8 mouse cellular contexts compared by ENCODE assay signal in the genomic region with DNA sequence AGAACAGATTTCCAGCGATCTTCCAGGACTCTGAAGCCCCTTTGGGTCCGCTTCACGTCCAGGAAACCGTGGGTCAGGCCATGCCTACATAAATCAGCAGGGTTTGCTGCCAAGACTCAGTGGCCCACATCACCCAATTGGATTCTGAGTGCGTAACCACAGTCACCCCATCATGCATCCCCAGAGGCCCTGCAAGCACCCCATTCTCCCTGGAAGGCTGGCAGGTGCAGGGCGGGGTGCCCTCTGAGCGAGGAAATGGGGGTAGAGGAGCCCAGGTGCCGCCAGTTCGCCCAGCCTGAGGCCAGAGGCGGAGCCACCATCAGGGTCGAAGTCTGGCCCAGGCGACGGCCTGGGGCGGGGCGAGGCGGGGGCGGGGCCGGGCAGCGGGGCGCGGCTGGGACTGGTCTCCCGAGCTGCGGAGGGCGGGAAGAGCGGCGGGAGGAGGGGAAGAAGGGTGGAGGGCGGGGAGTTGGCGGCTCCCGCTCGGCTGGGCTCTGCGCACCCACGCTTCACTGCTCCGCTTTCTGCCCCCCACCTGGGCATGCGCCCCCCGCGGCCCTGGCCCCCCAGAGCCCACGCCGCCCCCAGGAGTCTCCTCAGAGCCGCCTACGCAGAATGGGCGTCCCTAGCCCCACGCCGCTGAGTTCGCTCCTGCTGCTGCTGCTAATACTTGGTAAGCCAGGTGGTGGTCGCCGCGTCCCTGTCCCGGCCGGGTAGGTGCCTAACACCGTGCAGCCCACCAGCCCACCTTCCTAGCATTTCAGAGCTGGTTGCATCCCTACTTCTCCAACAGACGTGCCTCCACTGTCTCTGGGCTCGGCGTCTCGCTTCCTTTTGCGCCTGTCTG. TPM values are rescaled to one million over a fixed set of nuclear protein-coding genes. Genes with fewer than 3 reads are reported as not detected.
DNase-seq lines count a peak whose midpoint lies in the region; ATAC-seq and TF ChIP-seq lines count a peak whose summit lies in the region.

No protein-coding gene starts in this region.

- no peaks in the 10 kb centered on the region for H3K36me3 ChIP-seq in embryonic facial prominence, embryonic 14.5 days (ENCODE audit: control insufficient read depth, insufficient read depth, low read length)
- H3K36me3 ChIP-seq in heart, embryonic 11.5 days (ENCODE audit: control insufficient read depth, insufficient read depth, low read length) = no peaks in the 10 kb centered on the region
- H3K36me3 ChIP-seq in kidney, embryonic 15.5 days = 0 out of 2 replicates have a peak, but pooled peaks cover 3% of the 10 kb centered on the region
- no peaks in the 10 kb centered on the region for H3K36me3 ChIP-seq in liver, postnatal 0 days (replicated peaks; ENCODE audit: insufficient read depth, low read length)
- no peaks in the 10 kb centered on the region for H3K36me3 ChIP-seq in neural tube, embryonic 13.5 days
- no peaks in the 10 kb centered on the region for H3K36me3 ChIP-seq in testis, adult 2 months (ENCODE audit: control insufficient read depth, insufficient read depth, low read length)

- ATAC-seq in embryonic facial prominence, embryonic 14.5 days (ENCODE audit: low read depth) = peak; percentile 78
- peak; percentile 86 for ATAC-seq in heart, embryonic 11.5 days (replicated peaks; ENCODE audit: insufficient number of reproducible peaks, low FRiP score, low TSS enrichment)
- peak; percentile 86 for ATAC-seq in kidney, embryonic 15.5 days (replicated peaks; ENCODE audit: low FRiP score)
- ATAC-seq in liver, postnatal 0 days = peak; percentile 77
- ATAC-seq in neural tube, embryonic 13.5 days (ENCODE audit: low read depth) = peak; percentile 64

- H3K4me1 ChIP-seq in bone marrow macrophage, adult 2 months (ENCODE audit: control insufficient read depth, insufficient read depth, low read length) = peaks cover 25% of the 10 kb centered on the region
- H3K4me1 ChIP-seq in embryonic facial prominence, embryonic 14.5 days (ENCODE audit: control insufficient read depth, insufficient read depth, low read length) = peaks cover 12% of the 10 kb centered on the region; the same call in 1 of the 2 replicates
- peaks cover 9% of the 10 kb centered on the region; the same call in 1 of the 2 replicates for H3K4me1 ChIP-seq in heart, embryonic 11.5 days (ENCODE audit: control insufficient read depth, insufficient read depth, low read length)
- H3K4me1 ChIP-seq in kidney, embryonic 15.5 days = peaks cover 48% of the 10 kb centered on the region
- peaks cover 31% of the 10 kb centered on the region for H3K4me1 ChIP-seq in liver, postnatal 0 days (ENCODE audit: insufficient read depth)
- H3K4me1 ChIP-seq in neural tube, embryonic 13.5 days (replicated peaks) = peaks cover 83% of the 10 kb centered on the region
- H3K4me1 ChIP-seq in testis, adult 2 months (ENCODE audit: control insufficient read depth, insufficient read depth, low read length) = peaks cover 5% of the 10 kb centered on the region

- H3K4me2 ChIP-seq in embryonic facial prominence, embryonic 14.5 days (ENCODE audit: low read depth, low read length) = peak overlapping the region; percentile 93
- H3K4me2 ChIP-seq in heart, embryonic 11.5 days = peak overlapping the region; percentile 98
- peak overlapping the region; percentile 96 for H3K4me2 ChIP-seq in kidney, embryonic 15.5 days
- peak overlapping the region; percentile 94 for H3K4me2 ChIP-seq in liver, postnatal 0 days (ENCODE audit: low read depth, low read length)
- peak overlapping the region; percentile 71 for H3K4me2 ChIP-seq in neural tube, embryonic 13.5 days

- H3K9ac ChIP-seq in embryonic facial prominence, embryonic 14.5 days (ENCODE audit: low read depth, low read length) = peak overlapping the region; percentile 67
- peak overlapping the region; percentile 79 for H3K9ac ChIP-seq in heart, embryonic 11.5 days (ENCODE audit: low read depth, low read length)
- H3K9ac ChIP-seq in kidney, embryonic 15.5 days = peak overlapping the region; percentile 68
- peak overlapping the region; percentile 70 for H3K9ac ChIP-seq in liver, postnatal 0 days (replicated peaks)
- H3K9ac ChIP-seq in neural tube, embryonic 13.5 days = peak overlapping the region; percentile 88

- H3K9me3 ChIP-seq in embryonic facial prominence, embryonic 14.5 days (ENCODE audit: control insufficient read depth, low read length) = no peaks in the 10 kb centered on the region
- no peaks in the 10 kb centered on the region for H3K9me3 ChIP-seq in heart, embryonic 11.5 days (replicated peaks; ENCODE audit: control insufficient read depth, low read length)
- H3K9me3 ChIP-seq in kidney, embryonic 15.5 days (replicated peaks) = no peaks in the 10 kb centered on the region
- H3K9me3 ChIP-seq in liver, postnatal 0 days (ENCODE audit: low read length) = no peaks in the 10 kb centered on the region
- H3K9me3 ChIP-seq in neural tube, embryonic 13.5 days = no peaks in the 10 kb centered on the region

- peak overlapping the region; percentile 88 for H3K27ac ChIP-seq in bone marrow macrophage, adult 2 months (ENCODE audit: insufficient read depth, low read depth, low read length)
- peak overlapping the region; percentile 92 for H3K27ac ChIP-seq in embryonic facial prominence, embryonic 14.5 days (replicated peaks; ENCODE audit: low read depth, low read length)
- H3K27ac ChIP-seq in heart, embryonic 11.5 days (ENCODE audit: low read depth, low read length) = peak overlapping the region; percentile 81
- peak overlapping the region; percentile 93 for H3K27ac ChIP-seq in kidney, embryonic 15.5 days
- peak overlapping the region; percentile 86 for H3K27ac ChIP-seq in liver, postnatal 0 days (ENCODE audit: low read depth)
- H3K27ac ChIP-seq in neural tube, embryonic 13.5 days (replicated peaks) = peak overlapping the region; percentile 91
- H3K27ac ChIP-seq in testis, adult 2 months (ENCODE audit: control insufficient read depth, insufficient read depth, low read depth, low read length) = peak overlapping the region; percentile 89

- peak overlapping the region; percentile 96 for H3K4me3 ChIP-seq in bone marrow macrophage, adult 2 months (ENCODE audit: insufficient read depth, low read length)
- H3K4me3 ChIP-seq in embryonic facial prominence, embryonic 14.5 days (ENCODE audit: low read depth, low read length) = peak overlapping the region; percentile 70
- H3K4me3 ChIP-seq in heart, embryonic 11.5 days (ENCODE audit: low read depth, low read length) = peak overlapping the region; percentile 76
- H3K4me3 ChIP-seq in kidney, embryonic 15.5 days (replicated peaks) = peak overlapping the region; percentile 68
- peak overlapping the region; percentile 73 for H3K4me3 ChIP-seq in liver, postnatal 0 days (ENCODE audit: low read depth, low read length)
- peak overlapping the region; percentile 70 for H3K4me3 ChIP-seq in neural tube, embryonic 13.5 days
- H3K4me3 ChIP-seq in testis, adult 2 months (ENCODE audit: control insufficient read depth, low read depth, low read length) = peak overlapping the region; percentile 83

- no peak for TF ChIP-seq POLR2A in bone marrow macrophage, adult 2 months (IDR thresholded peaks at IDR 0.05; ENCODE audit: borderline replicate concordance, low read depth, low read length)
- peak; percentile 40 for TF ChIP-seq POLR2A in testis, adult 2 months (IDR thresholded peaks at IDR 0.05; ENCODE audit: control insufficient read depth, low read depth, low read length)

- peak; percentile 90 for DNase-seq in CD4-positive, CD25-positive, alpha-beta regulatory T cell, adult 2 months (ENCODE audit: low read depth, low spot score)
- DNase-seq in embryonic facial prominence, embryonic 14.5 days (ENCODE audit: low spot score) = peak; percentile 93
- peak; percentile 97 for DNase-seq in liver, postnatal 0 days

- TF ChIP-seq CTCF in bone marrow macrophage, adult 2 months (IDR thresholded peaks at IDR 0.05; ENCODE audit: low read depth, low read length) = no peak
- TF ChIP-seq CTCF in liver, postnatal 0 days (IDR thresholded peaks at IDR 0.05; ENCODE audit: low read depth) = no peak
- no peak for TF ChIP-seq CTCF in testis, adult 2 months (IDR thresholded peaks at IDR 0.05; ENCODE audit: control insufficient read depth, insufficient read depth, insufficient replicate concordance, low read depth, low read length)

- 0% methylated on average over 20 of the region's 55 CpGs for WGBS in embryonic facial prominence, embryonic 14.5 days
- 0% methylated on average over 37 of the region's 55 CpGs for WGBS in heart, embryonic 11.5 days (ENCODE audit: insufficient replicate concordance)
- under 1% methylated on average over 37 of the region's 55 CpGs for WGBS in kidney, embryonic 15.5 days
- WGBS in liver, postnatal 0 days (ENCODE audit: insufficient replicate concordance) = under 1% methylated on average over 37 of the region's 55 CpGs
- WGBS in neural tube, embryonic 13.5 days = under 1% methylated on average over 45 of the region's 55 CpGs

- TF ChIP-seq EP300 in liver, postnatal 0 days (IDR thresholded peaks at IDR 0.05; ENCODE audit: low read depth) = no peak

- H3K27me3 ChIP-seq in embryonic facial prominence, embryonic 14.5 days (replicated peaks; ENCODE audit: control insufficient read depth, insufficient read depth, low read length) = no peaks in the 10 kb centered on the region
- H3K27me3 ChIP-seq in heart, embryonic 11.5 days (ENCODE audit: control insufficient read depth, insufficient read depth, low read length) = peaks cover 5% of the 10 kb centered on the region; the same call in 1 of the 2 replicates
- H3K27me3 ChIP-seq in kidney, embryonic 15.5 days = no peaks in the 10 kb centered on the region
- no peaks in the 10 kb centered on the region for H3K27me3 ChIP-seq in liver, postnatal 0 days (ENCODE audit: insufficient read depth, low read length)
- H3K27me3 ChIP-seq in neural tube, embryonic 13.5 days = no peaks in the 10 kb centered on the region
- H3K27me3 ChIP-seq in testis, adult 2 months (ENCODE audit: control insufficient read depth, insufficient read depth, low read length) = no peaks in the 10 kb centered on the region

RNA-seq across cellular contexts. Expression of a gene that starts 14.3 kb away (rescaled TPM):
- polyA plus RNA-seq in bone marrow macrophage, adult 2 months (2012; ENCODE audit: insufficient read depth, insufficient read length, missing spikeins) = 0.15 and 0.36 TPM in 2 replicates
- polyA plus RNA-seq in embryonic facial prominence, embryonic 14.5 days (2014; fragmentation: Nextera tagmentation; extraction: Ambion mirVana) = 5.6 and 6.2 TPM in 2 replicates
- 4.7 and 7.0 TPM in 2 replicates for polyA plus RNA-seq in heart, embryonic 11.5 days (2014; fragmentation: Nextera tagmentation; extraction: Ambion mirVana)
- 2.2 and 2.9 TPM in 2 replicates for polyA plus RNA-seq in kidney, embryonic 15.5 days (2015; fragmentation: Nextera tagmentation; extraction: Ambion mirVana)
- polyA plus RNA-seq in liver, postnatal 0 days (2015; fragmentation: Nextera tagmentation; extraction: Ambion mirVana) = 0.29 and 1.4 TPM in 2 replicates
- polyA plus RNA-seq in neural tube, embryonic 13.5 days (2015; fragmentation: Nextera tagmentation; extraction: Ambion mirVana) = 38.6 and 40.0 TPM in 2 replicates
- polyA plus RNA-seq in testis, adult 2 months (2012; rRNA removed) = 12.4 and 17.3 TPM in 2 replicates

RNA-seq across cellular contexts. Expression of a gene that starts 17.0 kb away (rescaled TPM):
- 1.8 and 2.2 TPM in 2 replicates for polyA plus RNA-seq in bone marrow macrophage, adult 2 months (2012; ENCODE audit: insufficient read depth, insufficient read length, missing spikeins)
- polyA plus RNA-seq in embryonic facial prominence, embryonic 14.5 days (2014; fragmentation: Nextera tagmentation; extraction: Ambion mirVana) = 0.06 TPM in 1 of 2 replicates, not detected in the other
- 0.59 and 0.77 TPM in 2 replicates for polyA plus RNA-seq in heart, embryonic 11.5 days (2014; fragmentation: Nextera tagmentation; extraction: Ambion mirVana)
- polyA plus RNA-seq in kidney, embryonic 15.5 days (2015; fragmentation: Nextera tagmentation; extraction: Ambion mirVana) = not detected in 2 replicates
- 0.07 TPM in 2 replicates for polyA plus RNA-seq in liver, postnatal 0 days (2015; fragmentation: Nextera tagmentation; extraction: Ambion mirVana)
- polyA plus RNA-seq in neural tube, embryonic 13.5 days (2015; fragmentation: Nextera tagmentation; extraction: Ambion mirVana) = 1.5 and 2.1 TPM in 2 replicates
- polyA plus RNA-seq in testis, adult 2 months (2012; rRNA removed) = 40.4 and 41.2 TPM in 2 replicates

RNA-seq across cellular contexts. Expression of a gene that starts 28.9 kb away (rescaled TPM):
- polyA plus RNA-seq in bone marrow macrophage, adult 2 months (2012; ENCODE audit: insufficient read depth, insufficient read length, missing spikeins) = 52.3 and 58.4 TPM in 2 replicates
- polyA plus RNA-seq in embryonic facial prominence, embryonic 14.5 days (2014; fragmentation: Nextera tagmentation; extraction: Ambion mirVana) = 0.18 and 0.28 TPM in 2 replicates
- 0.09 TPM in 1 of 2 replicates, not detected in the other for polyA plus RNA-seq in heart, embryonic 11.5 days (2014; fragmentation: Nextera tagmentation; extraction: Ambion mirVana)
- 0.83 and 1.0 TPM in 2 replicates for polyA plus RNA-seq in kidney, embryonic 15.5 days (2015; fragmentation: Nextera tagmentation; extraction: Ambion mirVana)
- 0.17 and 0.19 TPM in 2 replicates for polyA plus RNA-seq in liver, postnatal 0 days (2015; fragmentation: Nextera tagmentation; extraction: Ambion mirVana)
- polyA plus RNA-seq in neural tube, embryonic 13.5 days (2015; fragmentation: Nextera tagmentation; extraction: Ambion mirVana) = 1.9 and 2.0 TPM in 2 replicates
- 0.06 TPM in 2 replicates for polyA plus RNA-seq in testis, adult 2 months (2012; rRNA removed)

RNA-seq across cellular contexts. Expression of a gene that starts 50.7 kb away (rescaled TPM):
- polyA plus RNA-seq in bone marrow macrophage, adult 2 months (2012; ENCODE audit: insufficient read depth, insufficient read length, missing spikeins) = 90.3 and 110 TPM in 2 replicates
- polyA plus RNA-seq in embryonic facial prominence, embryonic 14.5 days (2014; fragmentation: Nextera tagmentation; extraction: Ambion mirVana) = 57.2 and 60.4 TPM in 2 replicates
- polyA plus RNA-seq in heart, embryonic 11.5 days (2014; fragmentation: Nextera tagmentation; extraction: Ambion mirVana) = 22.8 and 24.0 TPM in 2 replicates
- polyA plus RNA-seq in kidney, embryonic 15.5 days (2015; fragmentation: Nextera tagmentation; extraction: Ambion mirVana) = 48.9 and 54.4 TPM in 2 replicates
- 12.8 and 13.1 TPM in 2 replicates for polyA plus RNA-seq in liver, postnatal 0 days (2015; fragmentation: Nextera tagmentation; extraction: Ambion mirVana)
- 116 and 126 TPM in 2 replicates for polyA plus RNA-seq in neural tube, embryonic 13.5 days (2015; fragmentation: Nextera tagmentation; extraction: Ambion mirVana)
- 43.9 and 52.2 TPM in 2 replicates for polyA plus RNA-seq in testis, adult 2 months (2012; rRNA removed)

RNA-seq across cellular contexts. Expression of a gene that starts 53.9 kb away (rescaled TPM):
- polyA plus RNA-seq in bone marrow macrophage, adult 2 months (2012; ENCODE audit: insufficient read depth, insufficient read length, missing spikeins) = not detected in 2 replicates
- 0.05 TPM in 1 of 2 replicates, not detected in the other for polyA plus RNA-seq in embryonic facial prominence, embryonic 14.5 days (2014; fragmentation: Nextera tagmentation; extraction: Ambion mirVana)
- 0.31 and 0.35 TPM in 2 replicates for polyA plus RNA-seq in heart, embryonic 11.5 days (2014; fragmentation: Nextera tagmentation; extraction: Ambion mirVana)
- 0.05 TPM in 1 of 2 replicates, not detected in the other for polyA plus RNA-seq in kidney, embryonic 15.5 days (2015; fragmentation: Nextera tagmentation; extraction: Ambion mirVana)
- 0.04 and 0.08 TPM in 2 replicates for polyA plus RNA-seq in liver, postnatal 0 days (2015; fragmentation: Nextera tagmentation; extraction: Ambion mirVana)
- not detected in 2 replicates for polyA plus RNA-seq in neural tube, embryonic 13.5 days (2015; fragmentation: Nextera tagmentation; extraction: Ambion mirVana)
- polyA plus RNA-seq in testis, adult 2 months (2012; rRNA removed) = 322 and 331 TPM in 2 replicates

Comparison
In these comparisons a context has a peak if more than half of its experiments do, and no peak if none do; other contexts are left out.
1. Peak in every context shown above with its lines: DNase-seq, ATAC-seq, H3K4me3 ChIP-seq and H3K27ac ChIP-seq.
2. RNA of a gene that starts 17.0 kb away (polyA plus RNA-seq): 40.4 to 41.2 TPM in testis, adult 2 months; 1.8 to 2.2 TPM in bone marrow macrophage, adult 2 months, 1.5 to 2.1 TPM in neural tube, embryonic 13.5 days, 0.59 to 0.77 TPM in heart, embryonic 11.5 days, 0.07 TPM in liver, postnatal 0 days, 0.06 TPM in embryonic facial prominence, embryonic 14.5 days and not detected in kidney, embryonic 15.5 days; every median in the first group is over 10 times any median in the second.
3. RNA of a gene that starts 28.9 kb away (polyA plus RNA-seq): 52.3 to 58.4 TPM in bone marrow macrophage, adult 2 months; 1.9 to 2.0 TPM in neural tube, embryonic 13.5 days, 0.83 to 1.0 TPM in kidney, embryonic 15.5 days, 0.18 to 0.28 TPM in embryonic facial prominence, embryonic 14.5 days, 0.17 to 0.19 TPM in liver, postnatal 0 days, 0.09 TPM in heart, embryonic 11.5 days and 0.06 TPM in testis, adult 2 months; every median in the first group is over 10 times any median in the second.